Mouse (Mus musculus): ENCODE data around the gene Camkmt. TPM values are rescaled to one million over a fixed set of nuclear protein-coding genes. Genes with fewer than 3 reads are reported as not detected.

Camkmt gene
- polyA plus RNA-seq, 1 experiment from 2014 or later, result 12.1 TPM

DNA sequence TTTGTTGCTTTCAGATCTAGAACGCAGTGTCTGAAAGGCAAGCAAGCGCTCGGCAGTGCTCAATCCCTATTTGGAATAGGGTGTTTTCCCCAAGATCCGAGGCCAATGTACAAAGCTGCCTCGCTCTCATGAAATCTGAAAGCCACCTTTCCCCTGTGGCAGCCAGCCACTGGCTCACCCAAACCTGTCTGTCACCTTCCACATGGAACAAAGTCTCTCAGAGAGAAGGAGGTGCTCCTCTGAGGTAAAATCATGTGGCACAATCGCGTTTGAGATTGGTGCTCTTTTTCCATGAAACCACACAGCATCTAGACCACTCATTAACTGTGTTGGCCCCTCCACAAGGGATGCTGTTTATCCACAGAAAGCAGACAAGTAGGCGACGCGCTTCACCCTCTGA, 238.5 kb downstream of the Camkmt start:
- DNase-seq (ENCODE audit: low spot score), result no peak
- WGBS, result 85% methylated on average over 10 of the region's 10 CpGs
- no peak overlapping the region for H3K27ac ChIP-seq (replicated peaks)
- H3K27me3 ChIP-seq (ENCODE audit: low read depth, poor library complexity, severe bottlenecking), result no peaks in the 10 kb centered on the region
- no peaks in the 10 kb centered on the region for H3K36me3 ChIP-seq
- H3K4me3 ChIP-seq, result no peak overlapping the region
- no peaks in the 10 kb centered on the region for H3K9me3 ChIP-seq (replicated peaks)
- H3K4me1 ChIP-seq, result no peaks in the 10 kb centered on the region

GRCm38 (mm10) chr17:85335464-85335863, 245.1 kb downstream of the Camkmt start:
- H3K9me3 ChIP-seq (replicated peaks), result no peaks in the 10 kb centered on the region
- H3K27ac ChIP-seq (replicated peaks), result no peak overlapping the region
- peaks cover 3% of the 10 kb centered on the region; the same call in 1 of the 2 replicates for H3K4me1 ChIP-seq
- H3K27me3 ChIP-seq (ENCODE audit: low read depth, poor library complexity, severe bottlenecking), result no peaks in the 10 kb centered on the region
- H3K36me3 ChIP-seq, result no peaks in the 10 kb centered on the region
- DNase-seq (ENCODE audit: low spot score), result no peak
- no peak overlapping the region for H3K4me3 ChIP-seq
- WGBS, result 86% methylated on average over 10 of the region's 10 CpGs

- no peak for DNase-seq (ENCODE audit: low spot score)
- 85% methylated on average over 7 of the region's 7 CpGs for WGBS
- H3K9me3 ChIP-seq (replicated peaks), result no peaks in the 10 kb centered on the region
Measured at GRCm38 (mm10) chr17:85337666-85338065, 247.3 kb downstream of the Camkmt start.

DNA sequence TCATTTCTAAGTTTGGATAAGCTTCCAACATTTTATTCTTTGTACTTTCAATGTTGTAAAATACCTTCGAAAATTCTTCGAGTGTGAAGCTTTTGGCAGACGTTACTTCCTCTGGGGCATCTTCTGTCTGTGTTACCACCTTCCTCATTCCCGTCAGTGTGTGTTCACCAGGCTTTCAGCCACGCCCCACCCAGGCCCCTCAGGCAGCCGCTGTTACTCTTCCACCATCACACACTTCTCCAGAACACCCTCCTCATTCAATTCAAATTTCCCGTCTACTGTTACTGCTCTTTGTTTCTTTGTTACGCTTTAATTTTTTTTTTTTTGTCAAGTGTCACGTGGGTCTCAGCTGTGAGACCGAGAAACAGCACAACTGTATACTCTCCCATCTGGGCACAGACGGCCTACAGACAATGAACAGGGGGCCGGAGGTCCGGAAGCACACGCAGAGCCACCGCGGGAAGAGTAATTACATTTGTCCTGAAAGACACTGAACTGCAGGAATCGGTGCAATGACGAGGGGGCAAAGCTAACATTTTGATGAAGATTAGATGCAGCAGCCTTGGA, 250.9 kb downstream of the Camkmt start:
- Histone ChIP-seq H3K4me3 (no peak overlapping the region), H3K27ac (replicated peaks) (no peak overlapping the region), H3K9me3 (replicated peaks) (no peaks in the 10 kb centered on the region), H3K27me3 (ENCODE audit: low read depth, poor library complexity, severe bottlenecking) (no peaks in the 10 kb centered on the region), H3K36me3 (no peaks in the 10 kb centered on the region), H3K4me1 (peaks cover 9% of the 10 kb centered on the region; the same call in 1 of the 2 replicates)
- no peak for DNase-seq (ENCODE audit: low spot score)
- WGBS, result 81% methylated on average over 18 of the region's 18 CpGs

More at GRCm38 (mm10) chr17:85337666-85338065, 247.3 kb downstream of the Camkmt start:
- Histone ChIP-seq H3K36me3 (no peaks in the 10 kb centered on the region), H3K27ac (replicated peaks) (no peak overlapping the region), H3K27me3 (ENCODE audit: low read depth, poor library complexity, severe bottlenecking) (no peaks in the 10 kb centered on the region), H3K4me1 (peaks cover 7% of the 10 kb centered on the region; the same call in 1 of the 2 replicates), H3K4me3 (no peak overlapping the region)

DNA sequence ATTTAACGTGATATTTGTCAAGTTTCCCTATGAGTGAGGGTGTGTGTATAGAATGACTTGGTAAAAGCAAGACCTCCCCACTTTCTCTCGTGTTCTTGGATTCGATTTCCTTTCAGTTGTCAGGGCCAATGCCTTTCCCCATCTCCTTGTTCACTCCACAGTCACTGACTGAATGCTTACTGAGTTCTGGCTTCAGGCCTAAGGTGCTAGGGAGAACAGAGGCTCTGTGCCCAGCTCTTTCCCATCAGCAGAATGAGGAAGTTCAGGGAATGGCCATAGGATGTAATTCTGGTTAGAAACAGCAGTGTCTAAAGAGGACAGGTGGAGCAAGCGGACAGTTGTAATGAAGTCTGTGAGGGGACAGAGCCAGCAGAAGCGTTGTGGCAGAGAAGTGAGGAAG, 252.1 kb downstream of the Camkmt start:
- 93% methylated on average over 5 of the region's 5 CpGs for WGBS
- no peaks in the 10 kb centered on the region for H3K27me3 ChIP-seq (ENCODE audit: low read depth, poor library complexity, severe bottlenecking)
- H3K36me3 ChIP-seq, result no peaks in the 10 kb centered on the region
- no peak overlapping the region for H3K27ac ChIP-seq (replicated peaks)
- no peak overlapping the region for H3K4me3 ChIP-seq
- H3K4me1 ChIP-seq, result peaks cover 5% of the 10 kb centered on the region; the same call in 1 of the 2 replicates
- no peak for DNase-seq (ENCODE audit: low spot score)
- H3K9me3 ChIP-seq (replicated peaks), result no peaks in the 10 kb centered on the region

- no peaks in the 10 kb centered on the region for H3K9me3 ChIP-seq (replicated peaks)
- WGBS, result 81% methylated on average over 13 of the region's 13 CpGs
- no peaks in the 10 kb centered on the region for H3K36me3 ChIP-seq
- H3K27me3 ChIP-seq (ENCODE audit: low read depth, poor library complexity, severe bottlenecking), result no peaks in the 10 kb centered on the region
- DNase-seq (ENCODE audit: low spot score), result no peak
- no peak overlapping the region for H3K4me3 ChIP-seq
- no peak overlapping the region for H3K27ac ChIP-seq (replicated peaks)
- H3K4me1 ChIP-seq, result peaks cover 5% of the 10 kb centered on the region; the same call in 1 of the 2 replicates
Measured at GRCm38 (mm10) chr17:85343435-85343834, 253.1 kb downstream of the Camkmt start.

DNA sequence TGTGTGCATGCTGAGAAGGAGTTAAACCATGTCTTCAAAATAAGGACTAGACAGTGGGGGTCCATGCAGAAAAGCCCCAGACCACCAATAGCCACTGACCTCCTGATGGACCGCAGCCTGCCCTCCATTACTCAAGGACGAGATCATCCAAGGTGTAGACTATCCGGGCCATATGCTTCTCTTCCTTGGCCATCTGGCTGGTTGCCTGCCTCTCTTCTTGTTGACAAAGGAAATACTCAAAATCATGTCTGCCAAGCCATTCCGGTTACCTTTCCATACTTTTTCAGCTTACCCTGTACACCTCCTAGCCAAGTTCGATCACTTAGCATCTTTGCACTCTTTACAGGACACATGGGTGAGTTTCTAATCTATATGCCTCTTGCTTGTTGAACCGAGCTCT, 256.3 kb downstream of the Camkmt start:
- Histone ChIP-seq H3K27ac (replicated peaks) (no peak overlapping the region), H3K4me1 (peaks cover 2% of the 10 kb centered on the region; the same call in 1 of the 2 replicates), H3K27me3 (ENCODE audit: low read depth, poor library complexity, severe bottlenecking) (no peaks in the 10 kb centered on the region), H3K4me3 (no peak overlapping the region), H3K36me3 (no peaks in the 10 kb centered on the region), H3K9me3 (replicated peaks) (no peaks in the 10 kb centered on the region)
- DNase-seq (ENCODE audit: low spot score), result no peak
- WGBS, result 90% methylated on average over 6 of the region's 6 CpGs

DNA sequence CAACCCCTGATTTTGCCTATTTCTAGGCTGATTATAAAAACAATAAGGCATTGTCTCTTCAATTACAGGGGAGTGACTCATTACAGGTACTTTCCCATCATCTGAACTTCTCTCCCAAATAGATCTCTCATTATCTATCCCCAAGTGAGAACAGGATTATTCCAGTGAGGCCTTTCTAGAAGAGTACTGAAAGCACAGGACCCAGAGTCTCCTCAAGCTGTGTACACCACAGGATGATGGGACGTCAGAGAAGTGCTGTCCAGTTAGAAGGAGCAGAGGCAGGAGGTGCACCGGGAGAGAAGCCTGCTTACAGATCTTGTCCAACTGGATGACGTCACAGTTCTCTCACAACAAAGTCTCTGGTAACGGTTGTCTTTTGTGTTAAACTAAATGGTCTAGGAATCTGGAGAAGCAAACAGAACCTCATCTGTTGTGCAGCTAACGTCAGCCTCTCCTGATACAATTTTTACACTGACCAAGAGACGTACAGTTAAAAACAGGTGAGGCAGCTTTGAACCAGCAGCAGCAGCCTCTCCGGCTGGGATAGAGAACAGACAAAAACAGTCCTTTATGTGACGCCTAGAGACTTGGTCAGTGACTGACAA, 259.1 kb downstream of the Camkmt start:
- Histone ChIP-seq H3K9me3 (replicated peaks) (no peaks in the 10 kb centered on the region), H3K36me3 (no peaks in the 10 kb centered on the region), H3K4me1 (no peaks in the 10 kb centered on the region), H3K27me3 (ENCODE audit: low read depth, poor library complexity, severe bottlenecking) (no peaks in the 10 kb centered on the region), H3K27ac (replicated peaks) (no peak overlapping the region), H3K4me3 (no peak overlapping the region)
- WGBS, result 69% methylated on average over 8 of the region's 8 CpGs
- no peak for DNase-seq (ENCODE audit: low spot score)

DNA sequence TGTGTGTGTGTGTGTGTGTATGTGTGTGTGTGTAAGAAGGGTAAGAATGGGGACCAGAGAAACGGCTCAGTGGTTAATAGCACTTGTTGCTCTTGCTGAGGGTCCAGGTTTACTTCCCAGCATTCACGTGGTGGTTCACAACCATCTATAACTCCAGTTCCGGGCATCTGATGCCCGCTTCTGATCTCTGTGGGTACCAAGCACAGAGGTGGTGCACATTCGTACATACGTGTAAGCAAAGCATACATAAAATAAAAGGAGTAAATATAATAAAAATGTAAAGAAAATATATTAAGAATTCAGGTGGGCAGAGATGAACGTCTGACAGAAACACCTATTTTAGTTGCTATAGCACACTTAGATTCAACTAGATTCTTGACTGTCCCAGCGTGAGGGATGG, 260.9 kb downstream of the Camkmt start:
- Histone ChIP-seq H3K9me3 (replicated peaks) (no peaks in the 10 kb centered on the region), H3K27ac (replicated peaks) (no peak overlapping the region), H3K4me3 (no peak overlapping the region), H3K27me3 (ENCODE audit: low read depth, poor library complexity, severe bottlenecking) (no peaks in the 10 kb centered on the region), H3K36me3 (no peaks in the 10 kb centered on the region), H3K4me1 (no peaks in the 10 kb centered on the region)
- DNase-seq (ENCODE audit: low spot score), result no peak
- 93% methylated on average over 8 of the region's 8 CpGs for WGBS

DNA sequence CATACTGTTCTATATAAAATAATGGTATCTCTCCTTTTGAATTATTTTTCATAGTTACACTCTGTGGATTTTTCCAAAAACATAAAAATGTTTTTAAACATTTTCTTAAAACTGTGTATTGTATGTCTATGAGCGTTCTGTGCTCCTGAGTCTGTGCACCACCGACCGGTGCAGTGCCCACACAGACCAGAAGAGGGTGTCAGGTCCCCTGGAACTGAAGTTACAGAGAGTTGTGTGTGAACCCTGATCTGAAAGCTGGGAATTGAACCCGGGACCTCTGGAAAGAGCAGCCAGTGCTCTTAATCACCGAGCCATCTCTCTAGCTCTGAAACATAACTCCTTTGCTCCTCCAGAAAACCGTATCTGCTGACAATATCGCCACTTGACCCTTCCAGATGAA, 262.4 kb downstream of the Camkmt start:
- Histone ChIP-seq H3K27ac (replicated peaks) (no peak overlapping the region), H3K36me3 (no peaks in the 10 kb centered on the region), H3K9me3 (replicated peaks) (no peaks in the 10 kb centered on the region), H3K27me3 (ENCODE audit: low read depth, poor library complexity, severe bottlenecking) (no peaks in the 10 kb centered on the region), H3K4me1 (no peaks in the 10 kb centered on the region), H3K4me3 (no peak overlapping the region)
- WGBS, result 86% methylated on average over 7 of the region's 7 CpGs
- DNase-seq (ENCODE audit: low spot score), result no peak

- H3K36me3 ChIP-seq, result no peaks in the 10 kb centered on the region
- no peak for DNase-seq (ENCODE audit: low spot score)
- no peak overlapping the region for H3K27ac ChIP-seq (replicated peaks)
- no peaks in the 10 kb centered on the region for H3K27me3 ChIP-seq (ENCODE audit: low read depth, poor library complexity, severe bottlenecking)
- H3K4me1 ChIP-seq, result no peaks in the 10 kb centered on the region
- no peak overlapping the region for H3K4me3 ChIP-seq
- 93% methylated on average over 6 of the region's 6 CpGs for WGBS
- H3K9me3 ChIP-seq (replicated peaks), result no peaks in the 10 kb centered on the region
Measured at GRCm38 (mm10) chr17:85353191-85353590, 262.8 kb downstream of the Camkmt start.

- H3K4me1 ChIP-seq, result no peaks in the 10 kb centered on the region
- no peaks in the 10 kb centered on the region for H3K27me3 ChIP-seq (ENCODE audit: low read depth, poor library complexity, severe bottlenecking)
- H3K27ac ChIP-seq (replicated peaks), result no peak overlapping the region
- no peaks in the 10 kb centered on the region for H3K36me3 ChIP-seq
- no peak for DNase-seq (ENCODE audit: low spot score)
- H3K4me3 ChIP-seq, result no peak overlapping the region
- 87% methylated on average over 10 of the region's 10 CpGs for WGBS
- no peaks in the 10 kb centered on the region for H3K9me3 ChIP-seq (replicated peaks)
Measured at GRCm38 (mm10) chr17:85353636-85354035, 263.3 kb downstream of the Camkmt start.

DNA sequence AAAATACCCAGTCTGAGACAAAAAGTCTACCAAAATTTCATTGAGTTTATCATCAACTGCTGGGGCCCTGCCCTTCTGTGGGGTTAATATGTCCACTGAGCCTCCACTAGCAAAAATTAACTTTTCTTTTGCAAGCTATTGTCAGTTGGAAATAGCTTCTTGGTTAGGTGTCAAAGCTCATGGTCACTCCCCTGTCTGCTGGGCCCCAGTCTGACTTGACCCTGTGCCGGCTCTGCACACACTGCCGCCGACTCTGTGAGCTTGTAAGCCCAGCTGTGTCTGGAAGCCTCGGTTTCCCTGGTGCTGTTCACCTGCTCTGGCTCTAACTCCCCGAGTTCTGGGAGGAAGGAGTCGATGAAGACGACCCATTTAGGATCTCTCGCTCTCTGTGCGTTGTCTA, 265.0 kb downstream of the Camkmt start:
- no peaks in the 10 kb centered on the region for H3K4me1 ChIP-seq
- no peak for DNase-seq (ENCODE audit: low spot score)
- H3K27ac ChIP-seq (replicated peaks), result no peak overlapping the region
- 90% methylated on average over 9 of the region's 9 CpGs for WGBS
- H3K4me3 ChIP-seq, result no peak overlapping the region
- H3K9me3 ChIP-seq (replicated peaks), result 0 out of 2 replicates have a peak, but pooled peaks cover 2% of the 10 kb centered on the region
- H3K27me3 ChIP-seq (ENCODE audit: low read depth, poor library complexity, severe bottlenecking), result no peaks in the 10 kb centered on the region
- H3K36me3 ChIP-seq, result no peaks in the 10 kb centered on the region
